Mouse (Mus musculus): ENCODE measurements around the gene Kdm3a.

DNA sequence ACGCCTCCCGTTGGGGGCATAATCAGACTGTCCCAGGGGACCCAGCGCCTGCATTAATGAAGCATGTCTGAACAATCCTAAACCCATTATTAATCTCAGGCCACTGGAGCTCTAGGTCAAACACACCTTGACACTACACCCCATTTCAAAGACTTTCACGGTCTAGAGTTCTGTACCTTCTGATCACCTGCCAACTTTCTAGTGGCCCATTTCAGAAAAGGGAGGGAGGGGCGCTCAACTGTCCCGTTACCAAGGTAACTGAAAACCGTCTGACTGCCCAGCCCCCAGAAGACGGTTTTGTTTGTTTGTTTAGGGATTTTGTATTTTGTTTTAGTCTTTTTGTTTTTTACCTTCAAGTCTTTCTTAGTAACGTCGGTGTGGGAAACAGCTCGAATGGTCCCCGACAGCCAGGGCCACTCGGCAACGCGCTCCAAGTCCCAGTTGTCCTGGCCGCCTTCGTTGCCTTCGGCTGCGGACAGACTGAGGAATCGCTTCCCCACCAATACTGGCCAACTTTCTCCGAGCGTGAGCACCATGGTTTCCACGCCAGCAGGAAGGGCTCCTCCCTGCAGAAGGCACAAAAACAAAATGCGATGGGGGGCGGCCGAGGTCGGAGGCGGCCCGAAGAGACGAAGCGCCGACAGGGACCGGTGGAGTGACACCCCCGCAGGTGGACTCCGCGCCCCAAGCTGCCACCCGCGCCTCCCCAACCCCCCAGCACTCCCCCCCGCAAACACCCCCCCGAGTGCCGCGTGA is 906 bp downstream of the Kdm3a start:
- TF ChIP-seq HCFC1 (IDR thresholded peaks at IDR 0.05; ENCODE audit: borderline replicate concordance, insufficient read depth, low read length) (no peak), ZC3H11A (IDR thresholded peaks at IDR 0.05; ENCODE audit: borderline replicate concordance, low read depth, low read length) (no peak), MAFK (IDR thresholded peaks at IDR 0.05; ENCODE audit: insufficient read depth, low read depth, low read length) (no peak), CHD2 (IDR thresholded peaks at IDR 0.05; ENCODE audit: low read depth, low read length) (no peak)

All from ES-E14 (cell line).